Comparison of ENCODE assay signal across 8 mouse cellular contexts in the genomic region with DNA sequence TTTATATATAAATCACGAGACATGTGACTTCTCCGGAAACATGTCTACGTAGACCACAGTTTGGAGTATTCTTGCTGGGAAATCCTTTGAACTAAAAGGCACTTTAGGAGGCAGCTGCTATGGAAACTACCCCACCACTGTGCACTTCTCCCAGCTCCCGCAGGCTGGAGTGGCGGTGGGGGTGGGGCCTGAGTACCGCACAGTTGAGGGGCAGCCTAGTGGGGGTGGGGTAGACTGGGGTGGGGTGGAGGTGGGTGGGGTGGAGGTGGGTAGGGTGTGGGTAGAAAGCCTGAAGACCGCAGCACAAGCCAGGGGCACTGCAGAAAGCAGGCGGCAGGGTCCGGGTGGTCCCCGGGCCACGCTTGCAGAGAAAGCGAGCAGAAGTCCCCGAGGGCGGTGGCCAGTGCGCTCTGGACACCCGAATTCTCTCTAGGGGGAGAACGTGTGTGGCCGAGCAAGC. TPM values are rescaled to one million over a fixed set of nuclear protein-coding genes. Genes with fewer than 3 reads are reported as not detected.
A peak's percentile ranks its signal among the peaks of the same experiment; 100 is the strongest.
DNase-seq lines count a peak whose midpoint lies in the region; ATAC-seq lines count a peak whose summit lies in the region.

Gene Rragd, plus strand, starts transcription at position 322 of the 460 bp plus-strand sequence.

- ATAC-seq in intestine, embryonic 15.5 days, result peak; percentile 54
- ATAC-seq in limb, embryonic 12.5 days (ENCODE audit: insufficient number of reproducible peaks, insufficient read depth, low FRiP score, low TSS enrichment, low read depth), result peak; percentile 73
- ATAC-seq in midbrain, embryonic 16.5 days, result peak; percentile 85

- H3K36me3 ChIP-seq in embryonic facial prominence, embryonic 10.5 days (replicated peaks), result no peaks in the 10 kb centered on the region
- no peaks in the 10 kb centered on the region for H3K36me3 ChIP-seq in intestine, embryonic 15.5 days
- H3K36me3 ChIP-seq in limb, embryonic 12.5 days, result no peaks in the 10 kb centered on the region
- H3K36me3 ChIP-seq in midbrain, embryonic 16.5 days (ENCODE audit: control insufficient read depth, insufficient read depth, low read length), result no peaks in the 10 kb centered on the region

- H3K27me3 ChIP-seq in embryonic facial prominence, embryonic 10.5 days (replicated peaks; ENCODE audit: low read depth, poor library complexity, severe bottlenecking), result peaks cover 22% of the 10 kb centered on the region
- no peaks in the 10 kb centered on the region; the same call in 1 of the 2 replicates for H3K27me3 ChIP-seq in intestine, embryonic 15.5 days (replicated peaks)
- peaks cover 10% of the 10 kb centered on the region for H3K27me3 ChIP-seq in limb, embryonic 12.5 days
- H3K27me3 ChIP-seq in midbrain, embryonic 16.5 days (ENCODE audit: control insufficient read depth, insufficient read depth, low read depth, low read length), result no peaks in the 10 kb centered on the region

- H3K9me3 ChIP-seq in embryonic facial prominence, embryonic 10.5 days, result no peaks in the 10 kb centered on the region
- H3K9me3 ChIP-seq in intestine, embryonic 15.5 days, result no peaks in the 10 kb centered on the region
- no peaks in the 10 kb centered on the region for H3K9me3 ChIP-seq in limb, embryonic 12.5 days
- no peaks in the 10 kb centered on the region for H3K9me3 ChIP-seq in midbrain, embryonic 16.5 days (replicated peaks; ENCODE audit: control insufficient read depth, low read length, poor library complexity, severe bottlenecking)

- peaks cover 53% of the 10 kb centered on the region for H3K4me1 ChIP-seq in embryonic facial prominence, embryonic 10.5 days
- peaks cover 16% of the 10 kb centered on the region for H3K4me1 ChIP-seq in intestine, embryonic 15.5 days (replicated peaks)
- peaks cover 23% of the 10 kb centered on the region; the same call in 1 of the 2 replicates for H3K4me1 ChIP-seq in limb, embryonic 12.5 days (replicated peaks)
- peaks cover 27% of the 10 kb centered on the region for H3K4me1 ChIP-seq in midbrain, embryonic 16.5 days (ENCODE audit: control insufficient read depth, insufficient read depth, low read length)

- H3K4me2 ChIP-seq in intestine, embryonic 15.5 days (replicated peaks), result peak within 1 kb of the TSS; percentile 99
- peak within 1 kb of the TSS; percentile 96 for H3K4me2 ChIP-seq in limb, embryonic 12.5 days
- peak within 1 kb of the TSS; percentile 83 for H3K4me2 ChIP-seq in midbrain, embryonic 16.5 days (ENCODE audit: low read length)

- WGBS in embryonic facial prominence, embryonic 10.5 days, result under 1% methylated on average over 18 of the region's 18 CpGs
- under 1% methylated on average over 18 of the region's 18 CpGs for WGBS in intestine, embryonic 15.5 days
- under 1% methylated on average over 18 of the region's 18 CpGs for WGBS in limb, embryonic 12.5 days
- under 1% methylated on average over 18 of the region's 18 CpGs for WGBS in midbrain, embryonic 16.5 days

- H3K4me3 ChIP-seq in embryonic facial prominence, embryonic 10.5 days, result peak within 1 kb of the TSS; percentile 95
- peak within 1 kb of the TSS; percentile 82 for H3K4me3 ChIP-seq in intestine, embryonic 15.5 days (replicated peaks)
- peak within 1 kb of the TSS; percentile 85 for H3K4me3 ChIP-seq in limb, embryonic 12.5 days (replicated peaks)
- peak within 1 kb of the TSS; percentile 93 for H3K4me3 ChIP-seq in midbrain, embryonic 16.5 days (ENCODE audit: low read depth, low read length)

- H3K9ac ChIP-seq in intestine, embryonic 15.5 days, result peak within 1 kb of the TSS; percentile 81
- H3K9ac ChIP-seq in limb, embryonic 12.5 days (replicated peaks), result peak within 1 kb of the TSS; percentile 88
- H3K9ac ChIP-seq in midbrain, embryonic 16.5 days (ENCODE audit: low read depth, low read length), result peak within 1 kb of the TSS; percentile 97

- DNase-seq in adrenal gland, postnatal 10 days, result peak; percentile 38
- no peak for DNase-seq in adrenal gland, postnatal 25 days
- DNase-seq in embryonic facial prominence, embryonic 10.5 days (ENCODE audit: low spot score), result peak; percentile 79
- DNase-seq in heart, adult 18-20 months, result peak; percentile 18 to 48
- DNase-seq in thymus, postnatal 4 days, result peak; percentile 63

- H3K27ac ChIP-seq in embryonic facial prominence, embryonic 10.5 days (replicated peaks), result peak within 1 kb of the TSS; percentile 97
- peak within 1 kb of the TSS; percentile 66 for H3K27ac ChIP-seq in intestine, embryonic 15.5 days
- peak within 1 kb of the TSS; percentile 84 for H3K27ac ChIP-seq in limb, embryonic 12.5 days
- peak within 1 kb of the TSS; percentile 87 for H3K27ac ChIP-seq in midbrain, embryonic 16.5 days (ENCODE audit: low read length)

RNA-seq across cellular contexts. Expression of gene Rragd, which starts in this region (rescaled TPM):
- 10 to 100 TPM in 1 of 2 experiments, 1 to 10 TPM in 1; 7.4 to 11.0 TPM for total RNA-seq in adrenal gland, postnatal 10 days (2021)
- 7.3 and 10.8 TPM in 2 replicates for total RNA-seq in adrenal gland, postnatal 25 days (2021)
- polyA plus RNA-seq in embryonic facial prominence, embryonic 10.5 days (2016; fragmentation: Nextera tagmentation; extraction: Ambion mirVana), result 22.5 and 22.9 TPM in 2 replicates
- total RNA-seq in heart, adult 18-20 months (2021), result 100 to 1,000 TPM in 1 of 2 experiments, 10 to 100 TPM in 1; 95.4 to 110 TPM
- 23.4 and 24.3 TPM in 2 replicates for polyA plus RNA-seq in intestine, embryonic 15.5 days (2015; fragmentation: Nextera tagmentation; extraction: Ambion mirVana)
- polyA plus RNA-seq in limb, embryonic 12.5 days (2016; fragmentation: Nextera tagmentation; extraction: Ambion mirVana), result 23.9 and 26.0 TPM in 2 replicates
- polyA plus RNA-seq in midbrain, embryonic 16.5 days (2015; fragmentation: Nextera tagmentation; extraction: Ambion mirVana), result 38.3 and 39.4 TPM in 2 replicates
